Mouse (Mus musculus) embryonic facial prominence, embryonic 10.5 days (tissue): ENCODE results near the gene Pigp. TPM values are rescaled to one million over a fixed set of nuclear protein-coding genes. Genes with fewer than 3 reads are reported as not detected.

Experiments
- DNase-seq: peaks from one replicate; pipeline ENCODE4 v3.0.0-alpha.2; 2017; ENCODE audit warnings: low spot score
- H3K27ac ChIP-seq: fragments of 300-500 bp; sonication (generic); replicated peaks from 2 replicates; pipeline ENCODE4 v1.5.1; 2016; ENCODE audit warnings: mild to moderate bottlenecking
- H3K27me3 ChIP-seq: fragments of 300-500 bp; sonication (generic); replicated peaks from 2 replicates; pipeline ENCODE4 v1.6.1; 2016; ENCODE audit warnings: low read depth, mild to moderate bottlenecking; ENCODE audit not compliant: poor library complexity, severe bottlenecking
- H3K36me3 ChIP-seq: fragments of 300-500 bp; sonication (generic); replicated peaks from 2 replicates; pipeline ENCODE4 v1.6.1; 2016; ENCODE audit warnings: mild to moderate bottlenecking, moderate library complexity
- H3K4me1 ChIP-seq: fragments of 300-500 bp; sonication (generic); 2 replicates; pipeline ENCODE4 v1.6.1; 2016
- H3K4me3 ChIP-seq: fragments of 300-500 bp; sonication (generic); 2 replicates; pipeline ENCODE4 v1.5.1; 2016; ENCODE audit warnings: mild to moderate bottlenecking, moderate library complexity
- H3K9me3 ChIP-seq: fragments of 300-500 bp; sonication (generic); 2 replicates; pipeline ENCODE4 v1.6.1; 2016; ENCODE audit warnings: mild to moderate bottlenecking
- WGBS: fragments of 180-500 bp; shearing (Covaris S2); methylation state at CpG from one replicate; pipeline ENCODE4 v1.1.7; 2016; 5-methylcytosine and 5-hydroxymethylcytosine counted together
- polyA plus RNA-seq: library from polyadenylated mRNA; unstranded; fragments of >200 nt; fragmentation: Nextera tagmentation; extraction: Ambion mirVana; gene quantifications from 2 replicates; pipeline ENCODE4 v1.2.1, GENCODE M21; 2016

The Pigp gene
- polyA plus RNA-seq, result 77.9 and 78.3 TPM in 2 replicates

- Histone ChIP-seq H3K36me3 (peaks cover 4% of the 10 kb centered on the region), H3K9me3 (no peaks in the 10 kb centered on the region), H3K27me3 (no peaks in the 10 kb centered on the region), H3K27ac (peak within 1 kb of the TSS; percentile 99), H3K4me1 (peaks cover 36% of the 10 kb centered on the region), H3K4me3 (peak within 1 kb of the TSS; percentile 94)
- peak; percentile 94 for DNase-seq
- WGBS, result under 1% methylated on average over 43 of the region's 43 CpGs
Measured at GRCm38 (mm10) chr16:94371301-94371931, at the start of gene Pigp. Pigp (minus strand) TSS chr16:94371842.

GRCm38 (mm10) chr16:94420498-94420897 is 48.9 kb upstream of the Pigp start:
- no peak overlapping the region for H3K4me3 ChIP-seq
- no peaks in the 10 kb centered on the region for H3K27me3 ChIP-seq
- 90% methylated on average over 3 of the region's 3 CpGs for WGBS
- H3K36me3 ChIP-seq, result peaks cover 100% of the 10 kb centered on the region
- H3K27ac ChIP-seq, result no peak overlapping the region
- DNase-seq, result no peak
- no peaks in the 10 kb centered on the region for H3K4me1 ChIP-seq
- peaks cover 7% of the 10 kb centered on the region for H3K9me3 ChIP-seq

- Histone ChIP-seq H3K27ac (no peak overlapping the region), H3K4me1 (no peaks in the 10 kb centered on the region), H3K4me3 (no peak overlapping the region), H3K36me3 (peaks cover 98% of the 10 kb centered on the region), H3K27me3 (no peaks in the 10 kb centered on the region), H3K9me3 (no peaks in the 10 kb centered on the region)
- no peak for DNase-seq
- WGBS, result 96% methylated on average over 6 of the region's 6 CpGs
Measured at GRCm38 (mm10) chr16:94414151-94414550, 42.5 kb upstream of the Pigp start.

- DNase-seq, result no peak
- H3K27me3 ChIP-seq, result no peaks in the 10 kb centered on the region
- 92% methylated on average over 4 of the region's 4 CpGs for WGBS
- no peak overlapping the region for H3K27ac ChIP-seq
- peaks cover 94% of the 10 kb centered on the region for H3K36me3 ChIP-seq
- H3K4me1 ChIP-seq, result no peaks in the 10 kb centered on the region
- H3K4me3 ChIP-seq, result no peak overlapping the region
- H3K9me3 ChIP-seq, result no peaks in the 10 kb centered on the region
Measured at GRCm38 (mm10) chr16:94412760-94413159, 41.1 kb upstream of the Pigp start.

GRCm38 (mm10) chr16:94412198-94412597 is 40.6 kb upstream of the Pigp start:
- Histone ChIP-seq H3K36me3 (peaks cover 94% of the 10 kb centered on the region), H3K27ac (no peak overlapping the region), H3K4me3 (no peak overlapping the region), H3K27me3 (no peaks in the 10 kb centered on the region), H3K4me1 (no peaks in the 10 kb centered on the region), H3K9me3 (no peaks in the 10 kb centered on the region)
- 93% methylated on average over 2 of the region's 2 CpGs for WGBS
- DNase-seq, result no peak

GRCm38 (mm10) chr16:94411287-94411686 is 39.6 kb upstream of the Pigp start:
- peaks cover 92% of the 10 kb centered on the region for H3K36me3 ChIP-seq
- 93% methylated on average over 3 of the region's 3 CpGs for WGBS
- no peaks in the 10 kb centered on the region for H3K9me3 ChIP-seq
- no peak overlapping the region for H3K27ac ChIP-seq
- no peaks in the 10 kb centered on the region for H3K27me3 ChIP-seq
- no peak overlapping the region for H3K4me3 ChIP-seq
- no peaks in the 10 kb centered on the region for H3K4me1 ChIP-seq
- DNase-seq, result no peak

GRCm38 (mm10) chr16:94402185-94402584 is 30.5 kb upstream of the Pigp start:
- Histone ChIP-seq H3K27me3 (no peaks in the 10 kb centered on the region), H3K4me1 (no peaks in the 10 kb centered on the region), H3K36me3 (peaks cover 38% of the 10 kb centered on the region), H3K4me3 (no peak overlapping the region), H3K9me3 (no peaks in the 10 kb centered on the region), H3K27ac (no peak overlapping the region)
- DNase-seq, result no peak
- WGBS, result 86% methylated on average over 4 of the region's 4 CpGs

- Histone ChIP-seq H3K4me3 (no peak overlapping the region), H3K9me3 (no peaks in the 10 kb centered on the region), H3K4me1 (no peaks in the 10 kb centered on the region), H3K36me3 (peaks cover 38% of the 10 kb centered on the region), H3K27ac (no peak overlapping the region), H3K27me3 (no peaks in the 10 kb centered on the region)
- no peak for DNase-seq
- 46% methylated on average over 2 of the region's 2 CpGs for WGBS
Measured at GRCm38 (mm10) chr16:94401636-94402035, 30.0 kb upstream of the Pigp start.

GRCm38 (mm10) chr16:94399141-94399540 is 27.5 kb upstream of the Pigp start:
- 91% methylated on average over 2 of the region's 2 CpGs for WGBS

GRCm38 (mm10) chr16:94396641-94397040 is 25.0 kb upstream of the Pigp start:
- Histone ChIP-seq H3K4me1 (no peaks in the 10 kb centered on the region), H3K9me3 (no peaks in the 10 kb centered on the region), H3K4me3 (no peak overlapping the region), H3K27me3 (no peaks in the 10 kb centered on the region), H3K27ac (no peak overlapping the region), H3K36me3 (peaks cover 43% of the 10 kb centered on the region)
- DNase-seq, result no peak
- WGBS, result 85% methylated on average over 7 of the region's 7 CpGs

More at GRCm38 (mm10) chr16:94399141-94399540, 27.5 kb upstream of the Pigp start:
- DNase-seq, result no peak
- H3K4me3 ChIP-seq, result no peak overlapping the region
- H3K27me3 ChIP-seq, result no peaks in the 10 kb centered on the region
- H3K36me3 ChIP-seq, result peaks cover 40% of the 10 kb centered on the region
- H3K27ac ChIP-seq, result no peak overlapping the region
- no peaks in the 10 kb centered on the region for H3K9me3 ChIP-seq
- H3K4me1 ChIP-seq, result no peaks in the 10 kb centered on the region

GRCm38 (mm10) chr16:94395051-94395450 is 23.4 kb upstream of the Pigp start:
- no peaks in the 10 kb centered on the region for H3K27me3 ChIP-seq
- H3K4me1 ChIP-seq, result no peaks in the 10 kb centered on the region
- H3K9me3 ChIP-seq, result no peaks in the 10 kb centered on the region
- H3K4me3 ChIP-seq, result no peak overlapping the region
- no peak overlapping the region for H3K27ac ChIP-seq
- no peak for DNase-seq
- H3K36me3 ChIP-seq, result peaks cover 43% of the 10 kb centered on the region
- WGBS, result 85% methylated on average over 3 of the region's 3 CpGs

- DNase-seq, result no peak
- no peak overlapping the region for H3K27ac ChIP-seq
- H3K9me3 ChIP-seq, result no peaks in the 10 kb centered on the region
- H3K36me3 ChIP-seq, result peaks cover 48% of the 10 kb centered on the region
- no peaks in the 10 kb centered on the region for H3K27me3 ChIP-seq
- no peaks in the 10 kb centered on the region for H3K4me1 ChIP-seq
- 88% methylated on average over 4 of the region's 4 CpGs for WGBS
- no peak overlapping the region for H3K4me3 ChIP-seq
Measured at GRCm38 (mm10) chr16:94392299-94392698, 20.7 kb upstream of the Pigp start.

GRCm38 (mm10) chr16:94387690-94388089 is 16.0 kb upstream of the Pigp start:
- Histone ChIP-seq H3K9me3 (no peaks in the 10 kb centered on the region), H3K27me3 (no peaks in the 10 kb centered on the region), H3K27ac (no peak overlapping the region), H3K36me3 (peaks cover 29% of the 10 kb centered on the region), H3K4me3 (no peak overlapping the region), H3K4me1 (no peaks in the 10 kb centered on the region)
- 94% methylated on average over 7 of the region's 7 CpGs for WGBS
- DNase-seq, result no peak
